Mouse (Mus musculus) myocyte (in vitro differentiated cells): Measurements from ENCODE around the gene Zfhx3. TPM values are rescaled to one million over a fixed set of nuclear protein-coding genes. Genes with fewer than 3 reads are reported as not detected.

Experiments
- H3K27me3 ChIP-seq: one replicate; pipeline ENCODE4 v1.6.1; 2011; ENCODE audit not compliant: control insufficient read depth, insufficient read depth, insufficient read length
- H3K36me3 ChIP-seq: one replicate; pipeline ENCODE4 v1.6.1; 2011; ENCODE audit not compliant: control insufficient read depth, insufficient read depth
- H3K4me2 ChIP-seq: one replicate; pipeline ENCODE4 v1.6.1; 2011; ENCODE audit warnings: low read depth, control low read depth
- H3K4me3 ChIP-seq: one replicate; pipeline ENCODE4 v1.5.1; 2011; ENCODE audit warnings: mild to moderate bottlenecking, control low read depth, moderate library complexity
- H3K79me2 ChIP-seq: one replicate; pipeline ENCODE4 v1.6.1; 2011; ENCODE audit not compliant: control insufficient read depth, insufficient read depth
- H3ac ChIP-seq: one replicate; pipeline ENCODE4 v1.6.1; 2011; ENCODE audit not compliant: control insufficient read depth, insufficient read length
- CEBPB ChIP-seq: IDR thresholded peaks from 2 replicates; pipeline ENCODE4 v1.6.1; 2011; ENCODE audit warnings: mild to moderate bottlenecking, moderate library complexity; ENCODE audit not compliant: poor library complexity, insufficient read depth, severe bottlenecking
- E2F4 ChIP-seq: IDR thresholded peaks from one replicate; pipeline ENCODE4 v1.6.1; 2011; ENCODE audit warnings: mild to moderate bottlenecking, control low read depth, moderate library complexity; ENCODE audit not compliant: insufficient read depth
- MAX ChIP-seq: IDR thresholded peaks from one replicate; pipeline ENCODE4 v1.6.1; 2011; ENCODE audit warnings: low read depth, mild to moderate bottlenecking, control low read depth
- MYOD1 ChIP-seq, 3 experiments: IDR thresholded peaks; one replicate each; pipeline ENCODE4 v1.6.1; 2011; ENCODE audit warnings: control low read depth in 2 of 3, low read depth in 2 of 3, mild to moderate bottlenecking in 2 of 3, moderate library complexity in 1 of 3; ENCODE audit not compliant: insufficient read length in 2 of 3, control insufficient read depth in 1 of 3
- MYOG ChIP-seq, 3 experiments: IDR thresholded peaks; one replicate each; pipeline ENCODE4 v1.6.1; 2011; ENCODE audit warnings: control low read depth in 2 of 3, low read depth in 2 of 3, mild to moderate bottlenecking in 2 of 3; ENCODE audit not compliant: insufficient read length in 2 of 3, control insufficient read depth in 1 of 3, insufficient read depth in 1 of 3
- POLR2A ChIP-seq: IDR thresholded peaks from one replicate; pipeline ENCODE4 v1.6.1; 2011; ENCODE audit warnings: low read depth, mild to moderate bottlenecking, control low read depth, moderate library complexity; ENCODE audit not compliant: insufficient read length
- POLR2AphosphoS2 ChIP-seq: IDR thresholded peaks from one replicate; pipeline ENCODE4 v1.6.1; 2011; ENCODE audit warnings: low read depth, control low read depth; ENCODE audit not compliant: insufficient read length
- REST ChIP-seq: IDR thresholded peaks from one replicate; pipeline ENCODE4 v1.6.1; 2011; ENCODE audit warnings: mild to moderate bottlenecking, control low read depth, moderate library complexity; ENCODE audit not compliant: insufficient read depth, insufficient read length
- SRF ChIP-seq: IDR thresholded peaks from one replicate; pipeline ENCODE4 v1.6.1; 2011; ENCODE audit warnings: low read depth; ENCODE audit not compliant: control insufficient read depth, insufficient read length
- TCF12 ChIP-seq: IDR thresholded peaks from one replicate; pipeline ENCODE4 v1.6.1; 2011; ENCODE audit warnings: mild to moderate bottlenecking, control low read depth; ENCODE audit not compliant: poor library complexity, insufficient read depth, severe bottlenecking
- TCF3 ChIP-seq: IDR thresholded peaks from one replicate; pipeline ENCODE4 v1.6.1; 2011; ENCODE audit warnings: low read depth, control low read depth; ENCODE audit not compliant: insufficient read length
- USF1 ChIP-seq: IDR thresholded peaks from one replicate; pipeline ENCODE4 v1.6.1; 2011; ENCODE audit warnings: low read depth, mild to moderate bottlenecking, control low read depth, moderate library complexity
- polyA plus RNA-seq: library from polyadenylated mRNA; unstranded; fragments of >200 nt; fragmentation: generic; extraction: Trizol; gene quantifications from one replicate; pipeline ENCODE4 v1.2.1, GENCODE M21; 2012; ENCODE audit warnings: missing spikeins

Gene Zfhx3
- polyA plus RNA-seq, 1 experiment: 3.0 TPM

- Histone ChIP-seq H3ac (no peak overlapping the region), H3K27me3 (no peaks in the 10 kb centered on the region), H3K36me3 (no peaks in the 10 kb centered on the region), H3K79me2 (no peaks in the 10 kb centered on the region), H3K4me2 (no peak overlapping the region), H3K4me3 (no peak overlapping the region)
- TF ChIP-seq MYOD1 (IDR thresholded peaks at IDR 0.05; ENCODE audit: control insufficient read depth in 1 of 3, insufficient read length in 2 of 3, low read depth in 2 of 3) (no peak), SRF (no peak), TCF3 (no peak), TCF12 (no peak)
These were observed 592.9 kb downstream of the Zfhx3 start for GRCm38 (mm10) chr8:108535121-108535876.

DNA sequence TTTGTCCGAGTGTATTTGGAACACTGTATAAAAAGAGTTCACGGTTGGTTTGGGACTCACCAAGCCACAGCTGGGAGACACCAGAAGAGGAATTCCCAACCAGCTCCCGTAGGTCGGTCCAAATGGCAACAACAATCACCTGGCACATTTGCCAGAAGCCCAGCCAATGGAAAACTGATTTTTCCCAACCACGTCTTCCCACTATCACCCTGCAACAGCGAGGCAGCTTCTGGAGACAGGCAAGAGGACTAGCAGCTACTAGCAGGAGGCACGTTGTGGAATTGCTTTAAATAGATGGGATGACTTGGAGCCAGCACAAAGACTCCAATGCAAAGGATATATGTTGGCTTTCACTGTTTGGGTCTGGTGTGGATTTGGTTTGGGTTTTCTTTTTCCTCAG, 593.7 kb downstream of the Zfhx3 start:
- no peak overlapping the region for H3K4me3 ChIP-seq
- no peak overlapping the region for H3ac ChIP-seq
- H3K27me3 ChIP-seq: no peaks in the 10 kb centered on the region
- no peaks in the 10 kb centered on the region for H3K36me3 ChIP-seq
- H3K4me2 ChIP-seq: no peak overlapping the region
- TF ChIP-seq MYOD1 (IDR thresholded peaks at IDR 0.05; ENCODE audit: control insufficient read depth in 1 of 3, insufficient read length in 2 of 3, low read depth in 2 of 3): no peak
- TF ChIP-seq CEBPB: no peak
- TF ChIP-seq TCF12: no peak
- TF ChIP-seq TCF3: no peak
- no peak for TF ChIP-seq MYOG (IDR thresholded peaks at IDR 0.05; ENCODE audit: control insufficient read depth in 1 of 3, insufficient read depth in 1 of 3, insufficient read length in 2 of 3, low read depth in 2 of 3)
- TF ChIP-seq MAX: no peak
- no peak for TF ChIP-seq POLR2A
- no peak for TF ChIP-seq USF1
- no peak for TF ChIP-seq POLR2AphosphoS2
- TF ChIP-seq E2F4: no peak
- TF ChIP-seq SRF: no peak
- TF ChIP-seq REST: no peak
- H3K79me2 ChIP-seq: no peaks in the 10 kb centered on the region

DNA sequence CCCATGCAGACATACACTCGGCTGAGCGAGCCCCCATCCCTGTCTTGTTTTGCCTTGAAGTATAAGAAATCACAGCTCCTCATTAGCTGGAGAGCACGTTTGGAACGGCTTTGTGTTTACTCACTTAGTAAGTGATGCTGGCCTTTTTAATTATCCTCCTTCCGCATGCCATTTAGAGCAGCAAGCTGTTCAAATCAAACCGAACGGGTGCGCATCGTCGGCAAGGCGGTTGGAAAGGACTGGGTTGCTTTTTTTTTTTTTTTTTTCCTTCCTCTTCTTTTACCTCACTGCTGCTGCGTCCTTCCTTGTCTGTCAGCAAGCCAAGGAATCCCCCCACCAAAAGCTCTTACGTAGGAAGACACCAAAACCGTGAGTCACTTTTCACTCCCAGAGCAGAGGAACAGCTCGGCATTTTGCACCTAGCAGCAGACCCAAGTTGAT, 594.5 kb downstream of the Zfhx3 start:
- H3K27me3 ChIP-seq: no peaks in the 10 kb centered on the region

GRCm38 (mm10) chr8:108537686-108538551, 595.5 kb downstream of the Zfhx3 start:
- Histone ChIP-seq H3K4me2 (no peak overlapping the region), H3K27me3 (no peaks in the 10 kb centered on the region), H3K4me3 (no peak overlapping the region), H3K79me2 (no peaks in the 10 kb centered on the region), H3ac (no peak overlapping the region), H3K36me3 (no peaks in the 10 kb centered on the region)
- TF ChIP-seq MYOD1 (IDR thresholded peaks at IDR 0.05; ENCODE audit: control insufficient read depth in 1 of 3, insufficient read length in 2 of 3, low read depth in 2 of 3) (no peak), CEBPB (no peak)

More for the DNA sequence above, 594.5 kb downstream of the Zfhx3 start:
- H3K36me3 ChIP-seq: no peaks in the 10 kb centered on the region
- H3K4me2 ChIP-seq: no peak overlapping the region
- no peaks in the 10 kb centered on the region for H3K79me2 ChIP-seq
- no peak overlapping the region for H3K4me3 ChIP-seq
- TF ChIP-seq SRF: no peak
- TF ChIP-seq POLR2AphosphoS2: no peak
- no peak for TF ChIP-seq TCF12
- TF ChIP-seq POLR2A: no peak
- TF ChIP-seq MAX: no peak
- no peak for TF ChIP-seq REST
- no peak for TF ChIP-seq MYOG (IDR thresholded peaks at IDR 0.05; ENCODE audit: control insufficient read depth in 1 of 3, insufficient read depth in 1 of 3, insufficient read length in 2 of 3, low read depth in 2 of 3)
- no peak overlapping the region for H3ac ChIP-seq

DNA sequence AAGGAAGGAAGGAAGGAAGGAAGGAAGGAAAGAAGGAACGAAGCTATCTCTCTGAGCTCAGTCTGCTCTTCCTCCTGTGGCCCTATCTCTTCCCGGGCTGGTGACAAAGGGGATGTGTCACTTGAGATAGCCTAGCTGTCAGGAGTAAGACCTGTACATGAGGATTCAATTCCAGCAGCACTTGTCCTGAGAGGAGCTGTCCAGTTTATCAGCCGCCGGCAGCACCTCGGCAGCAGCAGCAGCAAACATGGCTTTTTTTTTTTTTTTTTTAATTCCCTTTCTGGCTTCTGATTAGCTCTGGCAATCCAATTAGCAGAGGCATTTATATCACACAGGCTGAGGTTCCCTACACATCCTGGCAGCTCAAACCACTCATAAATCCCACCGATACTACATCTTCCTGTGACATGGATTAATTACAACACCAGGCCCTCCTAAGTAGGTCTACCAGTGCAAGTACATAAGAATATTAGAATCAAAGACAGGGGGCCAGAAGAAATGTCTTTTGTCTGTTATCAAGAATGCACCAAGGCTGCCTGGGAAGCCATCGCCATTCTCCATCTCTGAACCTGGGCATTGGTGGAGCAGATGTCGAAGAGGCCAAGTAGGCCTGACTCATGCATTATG, 596.6 kb downstream of the Zfhx3 start:
- TF ChIP-seq POLR2A (no peak), E2F4 (no peak), REST (no peak), TCF3 (no peak), CEBPB (no peak), POLR2AphosphoS2 (no peak), MYOD1 (IDR thresholded peaks at IDR 0.05; ENCODE audit: control insufficient read depth in 1 of 3, insufficient read length in 2 of 3, low read depth in 2 of 3) (no peak), SRF (no peak), MYOG (IDR thresholded peaks at IDR 0.05; ENCODE audit: control insufficient read depth in 1 of 3, insufficient read depth in 1 of 3, insufficient read length in 2 of 3, low read depth in 2 of 3) (no peak), MAX (no peak), USF1 (no peak), TCF12 (no peak)
- no peaks in the 10 kb centered on the region for H3K27me3 ChIP-seq
- H3K36me3 ChIP-seq: no peaks in the 10 kb centered on the region
- H3K4me3 ChIP-seq: no peak overlapping the region
- no peak overlapping the region for H3K4me2 ChIP-seq
- no peak overlapping the region for H3ac ChIP-seq
- H3K79me2 ChIP-seq: no peaks in the 10 kb centered on the region
